Mouse (Mus musculus) layer of hippocampus, adult 2 months (tissue): ENCODE data around the gene Tbce. TPM values are rescaled to one million over a fixed set of nuclear protein-coding genes. Genes with fewer than 3 reads are reported as not detected.
A peak's percentile ranks its signal among the peaks of the same experiment; 100 is the strongest.
"Not testable (repeated sequence)": the region's sequence is repeated elsewhere in the genome, so short reads cannot be mapped to it uniquely, and the experiment has no call there.

Source experiments
- DNase-seq, 2 experiments: peaks; one replicate each; pipeline ENCODE4 v3.0.0; 2022; ENCODE audit warnings: low spot score in 2 of 2
- H3K27ac ChIP-seq: fragments of 200-600 bp; 2 replicates; pipeline ENCODE4 v1.8.1; 2022
- H3K4me3 ChIP-seq: fragments of 200-600 bp; 2 replicates; pipeline ENCODE4 v1.8.1; 2022; ENCODE audit warnings: mild to moderate bottlenecking
- CTCF ChIP-seq: fragments of 200-600 bp; conservative IDR thresholded peaks from 2 replicates; pipeline ENCODE4 v1.8.1; 2022; ENCODE audit warnings: antibody characterized with exemption, mild to moderate bottlenecking, moderate library complexity
- total RNA-seq, 2 experiments: library from RNA; stranded (reverse); gene quantifications; 2 replicates each; pipeline ENCODE4 v1.2.3; 2021

Tbce gene
- total RNA-seq, 2 experiments from 2014 or later: 85.4 to 95.3 TPM

DNA sequence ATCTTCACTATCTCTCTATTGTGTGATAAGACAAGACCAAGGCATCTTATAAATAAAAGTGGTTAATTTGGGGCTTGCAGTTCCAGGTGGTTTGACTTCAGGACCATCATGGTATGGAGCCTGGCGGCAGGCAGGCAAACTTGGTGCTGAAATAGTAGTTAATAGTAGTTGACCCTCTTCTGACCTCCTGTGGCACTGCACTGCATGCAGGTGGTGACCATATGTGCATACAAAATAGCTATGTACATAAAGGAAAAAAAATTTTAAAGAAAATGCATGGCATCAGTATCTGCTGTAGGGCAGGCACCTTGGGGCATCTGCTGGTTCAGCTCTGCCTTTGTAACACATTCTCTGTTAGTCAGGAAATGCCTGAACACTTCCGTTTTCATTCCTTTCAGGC is 49.0 kb downstream of the Tbce start:
- Histone ChIP-seq H3K4me3 (no peak overlapping the region), H3K27ac (no peak overlapping the region)
- DNase-seq: no peak
- no peak for TF ChIP-seq CTCF

DNA sequence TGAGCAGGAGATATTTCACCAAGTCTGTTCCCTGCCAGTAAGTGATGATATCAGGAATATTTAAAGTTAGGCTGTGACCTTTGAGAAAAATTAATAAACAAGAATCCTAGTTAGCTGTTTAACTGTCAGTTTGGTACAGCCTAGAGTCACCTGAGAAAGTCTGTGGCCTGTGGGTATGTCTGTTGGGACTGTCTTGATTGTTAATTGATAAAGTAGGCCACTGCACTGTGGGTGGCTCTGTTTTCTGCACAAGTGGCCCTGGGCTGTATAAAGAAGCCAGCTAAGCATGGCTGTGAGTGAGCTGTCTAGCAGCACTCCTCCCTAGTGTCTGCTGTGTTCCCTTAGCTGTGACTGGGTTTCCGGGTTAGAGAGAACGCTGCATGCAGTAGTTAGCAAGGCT is 50.3 kb downstream of the Tbce start:
- H3K27ac ChIP-seq: no peak overlapping the region
- no peak for TF ChIP-seq CTCF
- no peak for DNase-seq
- H3K4me3 ChIP-seq: no peak overlapping the region

DNA sequence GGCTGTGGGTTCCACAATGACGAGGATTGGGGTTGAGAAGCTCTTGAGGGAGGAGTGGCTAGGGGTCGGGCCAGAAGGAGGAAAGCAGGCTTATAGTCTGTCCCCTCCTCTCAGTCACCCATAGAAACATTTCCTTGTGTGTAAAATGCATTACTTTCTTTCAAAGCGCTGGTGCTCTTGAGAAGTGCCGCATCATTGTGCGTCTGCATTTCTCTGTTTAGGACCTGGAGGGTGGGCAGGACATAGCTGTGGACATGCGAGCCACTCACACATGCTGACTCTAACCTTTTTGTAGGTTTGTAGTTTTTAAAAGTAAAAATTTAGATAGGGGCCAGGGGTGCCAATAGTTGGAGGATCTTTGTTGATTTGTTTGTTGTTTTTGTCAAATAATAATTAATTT is 55.9 kb downstream of the Tbce start:
- H3K4me3 ChIP-seq: no peak overlapping the region
- no peak for DNase-seq
- TF ChIP-seq CTCF: no peak
- H3K27ac ChIP-seq: no peak overlapping the region

DNA sequence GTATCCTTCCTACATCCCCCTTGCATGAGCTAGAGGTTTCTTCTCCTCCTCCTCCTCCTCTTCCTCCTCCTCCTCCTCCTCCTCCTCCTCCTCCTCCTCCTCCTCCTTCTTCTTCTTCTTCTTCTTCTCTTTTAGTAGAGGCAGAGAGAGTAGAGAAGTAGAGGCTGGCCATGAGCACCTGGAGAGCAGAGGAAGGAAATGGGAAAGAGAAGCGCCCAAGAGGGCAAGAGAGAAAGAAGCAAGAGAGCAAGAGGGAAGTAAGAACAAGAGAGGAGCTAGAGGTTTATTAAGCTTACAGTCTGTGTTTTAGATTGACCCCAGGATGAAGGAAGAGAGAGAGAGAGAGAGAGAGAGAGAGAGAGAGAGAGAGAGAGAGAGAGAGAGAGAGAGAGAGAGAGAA is 57.6 kb downstream of the Tbce start:
- not testable (repeated sequence) for DNase-seq, H3K27ac ChIP-seq, H3K4me3 ChIP-seq

DNA sequence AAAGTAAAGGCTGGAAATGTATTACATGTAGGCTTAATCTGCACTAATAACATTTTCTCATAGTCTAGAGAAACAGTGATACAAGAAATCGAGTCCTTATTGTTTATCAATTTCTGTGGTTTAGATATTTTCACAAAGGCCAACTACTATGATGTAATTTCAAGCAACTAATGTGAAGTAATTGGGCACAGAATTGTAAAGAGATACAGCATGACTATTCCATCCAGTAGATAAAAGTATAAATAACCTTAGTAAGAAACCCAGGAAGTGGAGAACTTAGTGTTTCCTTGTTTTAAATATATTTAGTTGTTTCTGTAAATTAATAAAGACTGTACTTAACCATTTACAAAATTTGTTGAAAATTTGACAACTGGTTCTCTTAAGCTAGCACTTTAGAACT is 69.6 kb downstream of the Tbce start:
- DNase-seq: no peak
- Histone ChIP-seq H3K4me3 (no peak overlapping the region), H3K27ac (no peak overlapping the region)
- no peak for TF ChIP-seq CTCF

DNA sequence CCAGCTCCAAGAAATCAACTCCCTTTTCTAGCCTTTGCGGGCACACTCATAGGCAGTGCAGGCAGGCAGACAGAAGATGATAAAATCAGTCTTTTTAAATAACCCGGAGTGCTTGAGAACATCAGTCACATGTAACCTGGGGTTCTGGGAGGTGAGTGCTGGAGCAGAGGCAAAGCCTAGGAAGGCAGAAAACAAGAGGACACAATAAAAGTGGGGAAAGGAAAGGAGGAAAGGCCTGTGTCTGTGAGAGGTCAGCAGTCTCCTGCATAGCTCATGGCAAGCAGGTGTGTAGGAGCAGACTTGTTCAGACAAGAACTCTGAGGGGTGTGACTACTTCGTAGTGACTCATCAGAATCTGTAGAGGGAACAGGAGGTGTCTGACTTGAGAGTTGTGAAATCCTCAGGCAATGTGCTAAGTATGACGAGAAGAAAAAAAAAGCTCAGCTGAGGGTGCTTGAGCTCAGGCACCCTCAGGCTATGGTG is 70.8 kb downstream of the Tbce start:
- DNase-seq: no peak
- TF ChIP-seq CTCF: no peak
- 0 out of 2 replicates have a peak overlapping the region, but pooled peaks have one; percentile 46 for H3K27ac ChIP-seq
- no peak overlapping the region for H3K4me3 ChIP-seq

DNA sequence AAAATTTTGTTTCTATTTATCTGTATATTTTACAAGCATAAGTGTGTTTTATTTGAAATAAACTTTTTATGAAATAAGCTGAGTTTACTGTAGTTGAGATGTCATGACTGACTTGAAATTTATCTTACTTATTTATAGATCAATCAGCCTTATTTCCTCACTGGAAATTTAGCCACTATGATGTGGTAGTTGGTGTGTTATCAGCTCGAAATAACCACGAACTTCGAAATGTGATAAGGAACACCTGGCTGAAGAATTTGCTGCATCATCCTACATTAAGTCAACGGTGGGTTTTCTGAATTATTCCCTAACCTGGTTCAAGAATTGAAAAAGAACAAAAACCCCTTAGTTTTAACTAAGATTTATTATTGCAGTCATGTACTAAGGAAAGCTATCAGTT is 73.3 kb downstream of the Tbce start:
- no peak for TF ChIP-seq CTCF
- H3K27ac ChIP-seq: no peak overlapping the region
- H3K4me3 ChIP-seq: no peak overlapping the region
- DNase-seq: no peak

DNA sequence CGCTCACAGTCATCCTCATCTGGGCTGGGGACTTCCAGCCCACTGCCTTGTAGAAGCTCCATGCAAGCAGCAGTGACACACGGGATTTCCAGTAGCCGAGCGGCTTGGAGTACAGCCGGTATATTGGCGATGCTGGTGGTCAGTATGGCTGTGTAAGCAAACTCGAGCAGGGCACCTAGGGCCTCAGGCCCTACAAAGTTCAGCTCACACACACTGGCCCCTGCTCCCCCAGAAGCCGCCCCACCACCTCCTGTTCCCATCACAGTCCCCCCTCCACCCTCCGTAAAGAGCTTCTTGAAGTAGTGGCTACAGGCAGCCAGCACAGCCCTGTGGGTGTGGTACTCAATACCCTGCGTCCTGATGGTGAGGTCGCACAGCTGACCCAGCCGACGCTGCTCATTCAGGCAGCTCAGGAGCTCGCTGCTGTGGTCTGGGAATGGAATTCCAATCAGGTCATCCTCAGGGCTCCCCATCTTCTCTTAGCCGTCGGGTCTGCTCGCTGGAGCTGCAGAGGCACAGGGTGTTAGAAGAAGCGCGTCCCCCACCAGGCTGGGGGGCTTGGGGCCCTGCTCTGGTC is 74.0 kb downstream of the Tbce start:
- TF ChIP-seq CTCF: no peak
- no peak for DNase-seq
- Histone ChIP-seq H3K27ac (no peak overlapping the region), H3K4me3 (no peak overlapping the region)

DNA sequence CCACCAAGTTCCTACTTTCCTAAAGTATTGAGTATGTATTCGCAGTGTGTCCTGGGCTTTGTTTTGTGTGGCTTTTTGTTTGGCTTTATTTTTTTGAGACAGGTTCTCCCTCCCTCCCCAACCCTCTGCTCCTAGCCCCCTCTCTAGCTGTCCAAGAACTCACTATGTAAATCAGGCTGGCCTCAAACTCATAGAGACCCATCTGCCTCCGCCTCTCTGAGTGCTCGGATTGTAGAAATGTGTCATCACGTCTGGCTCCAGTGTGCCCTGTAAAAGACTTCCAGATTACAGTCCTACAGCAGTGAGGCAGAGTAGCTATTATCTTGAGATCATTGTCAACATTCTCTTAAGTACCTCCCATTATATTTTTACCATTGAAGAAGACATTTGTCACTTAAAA is 78.4 kb downstream of the Tbce start:
- no peak for TF ChIP-seq CTCF
- Histone ChIP-seq H3K4me3 (no peak overlapping the region), H3K27ac (no peak overlapping the region)
- no peak for DNase-seq

DNA sequence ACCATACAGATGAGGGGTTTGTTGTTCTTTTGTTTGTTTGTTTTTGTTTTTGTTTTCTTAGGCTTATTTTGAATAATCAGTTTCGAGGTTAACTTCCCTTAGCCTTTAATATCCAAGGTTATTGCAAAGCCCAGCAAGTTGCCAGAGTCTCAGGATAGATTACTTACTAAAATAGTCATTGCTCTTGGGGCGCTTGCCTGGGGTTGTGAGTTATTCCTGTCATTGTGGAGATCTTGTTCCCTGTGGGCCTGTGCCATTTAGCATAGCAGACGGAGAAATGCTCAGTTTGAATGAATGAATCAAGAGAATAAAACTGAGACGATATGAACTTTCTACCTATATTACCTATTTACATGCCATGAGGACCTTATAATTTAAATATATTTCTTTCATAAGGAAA is 79.2 kb downstream of the Tbce start:
- DNase-seq: no peak
- Histone ChIP-seq H3K4me3 (no peak overlapping the region), H3K27ac (no peak overlapping the region)
- no peak for TF ChIP-seq CTCF

DNA sequence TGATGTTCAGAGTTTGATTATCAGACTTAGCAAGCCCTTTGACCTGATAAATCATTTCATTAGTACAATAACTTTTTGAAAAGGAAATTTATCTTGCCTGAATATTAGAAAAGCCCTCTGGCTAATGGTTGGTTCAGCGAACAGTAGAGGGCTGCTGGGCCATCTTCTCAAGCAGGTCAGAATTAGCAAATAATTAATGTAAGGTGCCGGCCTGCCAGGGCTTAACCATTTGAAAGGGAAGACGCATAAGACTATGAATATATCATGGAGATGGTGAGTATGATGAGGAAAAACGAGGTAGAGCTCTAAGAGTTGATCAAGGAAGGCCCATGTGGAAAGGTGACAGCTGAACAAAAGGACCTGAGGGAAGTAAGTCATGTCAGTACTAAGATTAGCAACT is 82.8 kb downstream of the Tbce start:
- H3K27ac ChIP-seq: no peak overlapping the region
- no peak for DNase-seq
- no peak for TF ChIP-seq CTCF
- H3K4me3 ChIP-seq: no peak overlapping the region

DNA sequence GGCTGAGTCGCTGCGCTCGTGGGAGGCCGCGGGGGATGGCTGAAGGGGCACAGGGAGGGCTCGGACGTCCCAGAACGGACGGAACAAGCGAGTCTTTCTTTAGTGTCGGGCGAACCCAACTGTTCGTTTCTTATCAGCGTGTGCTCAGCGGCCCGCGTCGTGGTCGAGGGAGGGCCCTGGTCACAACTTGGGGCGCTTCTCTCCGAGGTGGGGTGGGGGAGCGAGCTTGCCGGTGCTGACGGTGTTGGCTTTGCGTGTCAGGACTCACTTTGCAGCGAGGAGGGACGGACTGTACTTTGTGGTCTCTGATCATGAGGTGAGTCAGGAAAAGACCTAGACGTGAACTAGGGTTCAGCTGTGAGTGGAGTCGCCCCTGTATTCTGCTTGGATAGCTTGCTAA is 84.5 kb downstream of the Tbce start:
- peak; percentile 21 for TF ChIP-seq CTCF
- peak overlapping the region; percentile 85 for H3K27ac ChIP-seq
- H3K4me3 ChIP-seq: peak overlapping the region; percentile 87
- peak in 1 of 2 experiments; percentile 20 for DNase-seq

DNA sequence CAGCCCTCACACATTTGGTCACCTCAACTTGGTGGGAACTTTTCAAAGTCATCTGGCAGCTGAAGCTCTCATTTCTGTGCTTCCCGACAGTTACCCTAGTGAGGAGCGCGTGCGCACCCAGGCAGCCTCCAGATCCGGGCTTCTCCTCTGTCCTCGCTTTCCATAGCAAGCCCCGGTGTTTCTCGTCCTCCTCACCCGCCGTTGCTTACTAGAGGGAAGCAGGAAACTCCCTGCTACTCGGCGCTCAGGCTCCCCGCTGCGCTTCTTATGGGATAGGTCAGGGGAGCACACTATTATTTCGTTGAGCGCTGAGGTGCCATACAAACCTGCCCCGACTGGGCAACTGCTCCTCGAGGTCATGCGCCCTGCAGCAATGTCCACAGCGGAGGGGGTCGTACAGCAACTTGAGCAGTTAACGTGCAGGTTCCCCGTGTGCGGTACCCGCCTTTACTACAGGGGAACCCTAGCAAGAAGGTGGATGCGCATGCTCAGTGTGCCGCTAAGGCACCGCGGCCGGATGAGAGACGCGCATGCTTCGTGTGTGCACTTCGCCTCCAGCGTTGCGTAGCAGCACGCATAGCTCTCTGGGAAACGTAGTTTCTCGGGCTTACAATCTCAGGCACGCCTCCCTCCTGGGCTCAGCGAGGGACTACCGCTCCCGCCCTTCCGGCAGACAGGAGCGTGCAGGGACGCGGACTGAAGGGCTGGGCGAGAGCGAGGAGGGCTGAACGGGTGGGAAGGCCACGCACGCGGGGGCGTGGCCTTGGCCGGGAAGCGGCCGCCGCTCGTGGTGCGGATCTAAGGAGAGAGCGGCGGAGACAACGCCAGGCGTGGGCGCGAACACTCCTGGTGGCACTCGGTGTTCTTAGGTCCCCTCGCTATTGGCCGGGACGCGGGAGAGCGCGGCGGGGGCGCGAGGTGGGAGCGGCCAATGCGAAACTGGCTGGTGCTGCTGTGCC is 85.3 kb downstream of the Tbce start, which contains the start of gene B3galnt2:
B3galnt2 (plus strand) TSS at position 596 of the 959 bp plus-strand sequence.
- peak within 1 kb of the TSS; percentile 87 for H3K27ac ChIP-seq
- peak; percentile 41 for TF ChIP-seq CTCF

More for the DNA sequence above, 85.3 kb downstream of the Tbce start, which contains the start of gene B3galnt2:
- peak within 1 kb of the TSS; percentile 87 for H3K4me3 ChIP-seq
- peak; percentile 94 to 99 for DNase-seq

Other genes with a start within 250 kb of the Tbce start
- 10 to 100 TPM; 15.2 to 18.3 TPM for gene B3galnt2, start 85.2 kb downstream of the Tbce start, total RNA-seq
- 10 to 100 TPM; 47.5 to 54.4 TPM for gene Arid4b, start 23.6 kb upstream of the Tbce start, total RNA-seq
- gene Ggps1, start 23.9 kb upstream of the Tbce start, total RNA-seq: 10 to 100 TPM; 58.8 to 60.1 TPM